Mouse (Mus musculus) mammary gland, adult 2 months (tissue): ENCODE results near the gene Kdr. TPM values are rescaled to one million over a fixed set of nuclear protein-coding genes. Genes with fewer than 3 reads are reported as not detected.

ENCODE experiments used
- polyA plus RNA-seq: library from polyadenylated mRNA; depleted of rRNA; stranded (reverse); fragments of >200 nt; gene quantifications from 2 replicates; pipeline ENCODE4 v1.2.3, GENCODE M21; 2012; ENCODE audit warnings: low replicate concordance; rRNA removed

Gene Kdr
- 18.9 and 29.7 TPM in 2 replicates for polyA plus RNA-seq

GRCm38 (mm10) chr5:75978374-75979100, at the start of gene Kdr:
Gene Kdr (minus strand): TSS chr5:75978458.

Other genes starting within 250 kb of the Kdr start
- 51.0 and 265 TPM in 2 replicates for gene Srd5a3, start 161.8 kb upstream of the Kdr start, polyA plus RNA-seq
- 37.8 and 106 TPM in 2 replicates for gene Tmem165, start 205.4 kb upstream of the Kdr start, polyA plus RNA-seq